Mouse (Mus musculus): ENCODE measurements around the gene Itpk1. TPM values are rescaled to one million over a fixed set of nuclear protein-coding genes. Genes with fewer than 3 reads are reported as not detected.

The Itpk1 gene
- polyA plus RNA-seq, 1 experiment from 2014 or later: 8.8 TPM

DNA sequence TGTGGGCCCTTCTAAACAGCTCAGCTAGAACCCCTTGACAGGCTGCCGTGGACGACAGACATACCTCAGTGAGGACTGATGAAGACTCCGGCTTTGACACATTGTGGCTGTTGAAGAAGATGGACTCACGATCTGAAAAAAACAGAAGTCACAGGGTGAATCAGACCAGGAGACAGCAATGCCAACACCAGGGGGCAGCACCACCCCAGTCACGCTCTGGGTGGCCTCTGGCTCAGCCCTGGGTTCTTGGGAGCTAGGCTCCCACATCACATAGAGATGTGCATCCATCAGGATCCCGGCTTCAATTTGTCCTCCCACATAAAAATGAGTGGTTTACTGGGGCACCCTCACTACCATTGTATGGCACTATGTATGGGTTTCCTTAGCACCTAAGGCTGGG lies 125.7 kb downstream of the Itpk1 start:
- ATAC-seq (replicated peaks; ENCODE audit: extremely low read depth, insufficient read depth, low FRiP score): no peak; the same call in 1 of the 2 replicates
- Histone ChIP-seq H3K27me3 (ENCODE audit: control insufficient read depth, insufficient read depth, low read length) (no peaks in the 10 kb centered on the region), H3K27ac (ENCODE audit: low read length) (no peak overlapping the region), H3K4me2 (ENCODE audit: low read depth, low read length) (no peak overlapping the region), H3K9me3 (replicated peaks; ENCODE audit: control insufficient read depth, low read length) (no peaks in the 10 kb centered on the region), H3K36me3 (ENCODE audit: control insufficient read depth, insufficient read depth) (no peaks in the 10 kb centered on the region), H3K4me1 (ENCODE audit: control insufficient read depth, insufficient read depth, low read length) (no peaks in the 10 kb centered on the region), H3K4me3 (ENCODE audit: low read length) (no peak overlapping the region), H3K9ac (ENCODE audit: low read length) (no peak overlapping the region)
- 49% methylated on average over 6 of the region's 6 CpGs for WGBS

DNA sequence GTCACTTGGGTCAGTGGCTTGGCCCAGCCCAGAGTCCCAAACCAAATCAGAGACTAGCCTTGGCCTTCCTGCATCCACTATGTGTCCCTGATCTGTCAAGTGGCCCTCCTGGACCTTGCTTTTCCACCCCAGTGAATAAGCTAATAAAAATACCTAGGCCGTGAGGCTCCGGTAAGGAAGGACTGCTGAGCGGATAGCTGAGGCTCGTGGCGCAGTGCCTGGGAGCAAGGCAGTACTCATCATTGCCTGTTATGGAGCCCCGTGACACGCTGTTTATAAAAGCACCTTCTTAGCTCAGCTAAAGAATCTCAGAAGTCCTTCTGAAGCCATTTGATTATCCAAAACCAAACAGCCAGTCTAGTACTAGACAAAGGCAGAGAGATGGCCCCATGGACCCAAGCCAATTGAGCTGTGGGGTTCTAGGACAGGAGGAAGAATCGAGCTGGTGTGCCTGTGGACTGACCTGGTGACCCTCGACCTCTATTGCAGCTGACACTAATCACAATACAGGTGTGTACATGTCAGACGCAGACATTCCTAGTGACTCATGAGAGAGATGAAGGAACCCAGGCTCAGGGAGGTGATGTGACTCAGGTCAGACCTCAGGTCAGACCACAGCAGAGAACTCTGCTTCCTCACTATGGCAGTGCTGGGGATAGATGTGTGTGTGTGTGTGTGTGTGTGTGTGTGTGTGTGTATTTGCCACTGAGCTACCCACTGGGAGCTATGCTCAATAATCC lies 127.9 kb downstream of the Itpk1 start:
- no peak for ATAC-seq (replicated peaks; ENCODE audit: extremely low read depth, insufficient read depth, low FRiP score)
- H3K9me3 ChIP-seq (replicated peaks; ENCODE audit: control insufficient read depth, low read length): no peaks in the 10 kb centered on the region
- no peaks in the 10 kb centered on the region for H3K27me3 ChIP-seq (ENCODE audit: control insufficient read depth, insufficient read depth, low read length)
- H3K36me3 ChIP-seq (ENCODE audit: control insufficient read depth, insufficient read depth): no peaks in the 10 kb centered on the region
- no peak overlapping the region for H3K27ac ChIP-seq (ENCODE audit: low read length)
- no peaks in the 10 kb centered on the region for H3K4me1 ChIP-seq (ENCODE audit: control insufficient read depth, insufficient read depth, low read length)
- no peak overlapping the region for H3K4me2 ChIP-seq (ENCODE audit: low read depth, low read length)
- H3K9ac ChIP-seq (ENCODE audit: low read length): no peak overlapping the region
- whole genome bisulfite sequencing: 84% methylated on average over 10 of the region's 10 CpGs
- no peak overlapping the region for H3K4me3 ChIP-seq (ENCODE audit: low read length)

DNA sequence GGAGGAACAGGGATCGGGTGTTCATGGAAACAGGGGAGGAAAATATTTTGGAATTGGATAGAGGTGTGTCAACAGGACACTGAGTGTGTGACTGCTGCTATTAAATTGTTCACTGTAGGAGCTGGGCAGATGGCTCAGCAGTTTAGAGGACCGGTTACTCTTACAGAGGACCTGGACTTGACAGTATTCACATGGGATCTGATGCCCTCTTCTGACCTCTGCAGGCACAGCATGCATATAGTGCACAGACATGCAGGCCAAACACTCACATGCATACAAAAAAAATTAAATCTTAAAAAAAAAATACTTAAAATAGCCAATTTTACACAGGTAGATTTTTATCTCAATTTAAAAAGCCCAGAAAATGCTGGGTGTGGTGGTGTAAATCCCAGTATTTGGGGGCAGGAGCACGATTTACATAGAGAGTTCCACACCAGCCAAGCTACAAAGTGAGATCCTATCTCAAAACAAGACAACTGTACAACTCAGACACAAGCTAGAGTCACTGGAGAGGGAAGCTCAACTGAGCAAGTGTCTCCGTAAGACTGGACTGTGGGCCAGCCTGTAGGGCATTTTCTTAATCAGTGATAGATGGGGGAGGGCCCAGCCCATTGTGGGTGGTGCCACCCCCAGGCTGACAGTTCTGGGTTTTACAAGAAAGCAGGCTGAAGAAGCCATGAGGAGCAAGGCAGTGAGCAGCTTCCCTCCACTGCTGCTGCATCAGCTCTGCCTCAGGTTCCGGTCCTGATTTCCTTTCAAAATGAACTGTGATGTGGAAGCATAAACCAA lies 129.0 kb downstream of the Itpk1 start:
- WGBS: 80% methylated on average over 5 of the region's 5 CpGs
- ATAC-seq (replicated peaks; ENCODE audit: extremely low read depth, insufficient read depth, low FRiP score): no peak
- Histone ChIP-seq H3K36me3 (ENCODE audit: control insufficient read depth, insufficient read depth) (no peaks in the 10 kb centered on the region), H3K27me3 (ENCODE audit: control insufficient read depth, insufficient read depth, low read length) (no peaks in the 10 kb centered on the region), H3K4me2 (ENCODE audit: low read depth, low read length) (no peak overlapping the region), H3K9me3 (replicated peaks; ENCODE audit: control insufficient read depth, low read length) (no peaks in the 10 kb centered on the region), H3K9ac (ENCODE audit: low read length) (no peak overlapping the region), H3K4me3 (ENCODE audit: low read length) (no peak overlapping the region), H3K4me1 (ENCODE audit: control insufficient read depth, insufficient read depth, low read length) (no peaks in the 10 kb centered on the region), H3K27ac (ENCODE audit: low read length) (no peak overlapping the region)

DNA sequence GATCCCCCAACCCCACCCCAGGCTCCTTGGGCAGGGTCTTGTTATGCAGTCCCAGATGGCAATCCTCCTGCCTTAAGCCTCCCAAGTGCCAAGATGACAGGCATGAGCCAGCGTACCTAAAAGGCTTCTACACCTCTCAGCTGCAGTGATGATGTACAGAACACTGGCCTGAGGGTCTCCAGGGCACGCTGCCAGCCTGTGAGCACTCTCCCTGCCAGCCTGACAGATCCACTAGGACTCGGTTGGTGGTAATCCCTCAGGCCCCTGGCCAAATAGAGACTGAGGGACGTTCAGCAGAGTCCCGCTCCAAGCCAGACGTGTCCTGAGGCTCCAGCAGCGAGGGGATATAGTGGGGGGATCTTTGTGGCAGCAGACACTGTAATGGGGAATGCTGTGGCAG lies 131.7 kb downstream of the Itpk1 start:
- Histone ChIP-seq H3K4me2 (ENCODE audit: low read depth, low read length) (no peak overlapping the region), H3K9ac (ENCODE audit: low read length) (no peak overlapping the region), H3K36me3 (ENCODE audit: control insufficient read depth, insufficient read depth) (no peaks in the 10 kb centered on the region), H3K9me3 (replicated peaks; ENCODE audit: control insufficient read depth, low read length) (no peaks in the 10 kb centered on the region), H3K4me1 (ENCODE audit: control insufficient read depth, insufficient read depth, low read length) (no peaks in the 10 kb centered on the region), H3K27me3 (ENCODE audit: control insufficient read depth, insufficient read depth, low read length) (no peaks in the 10 kb centered on the region), H3K27ac (ENCODE audit: low read length) (no peak overlapping the region), H3K4me3 (ENCODE audit: low read length) (no peak overlapping the region)
- 56% methylated on average over 7 of the region's 7 CpGs for WGBS
- no peak for ATAC-seq (replicated peaks; ENCODE audit: extremely low read depth, insufficient read depth, low FRiP score)

GRCm38 (mm10) chr12:102571666-102572065 lies 133.1 kb downstream of the Itpk1 start:
- ATAC-seq (replicated peaks; ENCODE audit: extremely low read depth, insufficient read depth, low FRiP score): no peak
- Histone ChIP-seq H3K4me3 (ENCODE audit: low read length) (no peak overlapping the region), H3K9ac (ENCODE audit: low read length) (no peak overlapping the region), H3K9me3 (replicated peaks; ENCODE audit: control insufficient read depth, low read length) (no peaks in the 10 kb centered on the region), H3K27ac (ENCODE audit: low read length) (no peak overlapping the region), H3K4me2 (ENCODE audit: low read depth, low read length) (no peak overlapping the region), H3K4me1 (ENCODE audit: control insufficient read depth, insufficient read depth, low read length) (no peaks in the 10 kb centered on the region), H3K27me3 (ENCODE audit: control insufficient read depth, insufficient read depth, low read length) (no peaks in the 10 kb centered on the region), H3K36me3 (ENCODE audit: control insufficient read depth, insufficient read depth) (no peaks in the 10 kb centered on the region)
- WGBS: 70% methylated on average over 9 of the region's 9 CpGs

- ATAC-seq (replicated peaks; ENCODE audit: extremely low read depth, insufficient read depth, low FRiP score): no peak
- Histone ChIP-seq H3K27me3 (ENCODE audit: control insufficient read depth, insufficient read depth, low read length) (no peaks in the 10 kb centered on the region), H3K4me3 (ENCODE audit: low read length) (no peak overlapping the region), H3K36me3 (ENCODE audit: control insufficient read depth, insufficient read depth) (no peaks in the 10 kb centered on the region), H3K4me2 (ENCODE audit: low read depth, low read length) (no peak overlapping the region), H3K9ac (ENCODE audit: low read length) (no peak overlapping the region), H3K9me3 (replicated peaks; ENCODE audit: control insufficient read depth, low read length) (no peaks in the 10 kb centered on the region), H3K4me1 (ENCODE audit: control insufficient read depth, insufficient read depth, low read length) (no peaks in the 10 kb centered on the region), H3K27ac (ENCODE audit: low read length) (no peak overlapping the region)
- 59% methylated on average over 5 of the region's 5 CpGs for WGBS
These were observed 134.0 kb downstream of the Itpk1 start for GRCm38 (mm10) chr12:102570734-102571133.

GRCm38 (mm10) chr12:102570111-102570510 lies 134.6 kb downstream of the Itpk1 start:
- ATAC-seq (replicated peaks; ENCODE audit: extremely low read depth, insufficient read depth, low FRiP score): no peak
- Histone ChIP-seq H3K9me3 (replicated peaks; ENCODE audit: control insufficient read depth, low read length) (no peaks in the 10 kb centered on the region), H3K27me3 (ENCODE audit: control insufficient read depth, insufficient read depth, low read length) (no peaks in the 10 kb centered on the region), H3K4me1 (ENCODE audit: control insufficient read depth, insufficient read depth, low read length) (no peaks in the 10 kb centered on the region), H3K4me2 (ENCODE audit: low read depth, low read length) (no peak overlapping the region), H3K36me3 (ENCODE audit: control insufficient read depth, insufficient read depth) (no peaks in the 10 kb centered on the region), H3K4me3 (ENCODE audit: low read length) (no peak overlapping the region), H3K9ac (ENCODE audit: low read length) (no peak overlapping the region), H3K27ac (ENCODE audit: low read length) (no peak overlapping the region)
- 82% methylated on average over 13 of the region's 13 CpGs for WGBS

DNA sequence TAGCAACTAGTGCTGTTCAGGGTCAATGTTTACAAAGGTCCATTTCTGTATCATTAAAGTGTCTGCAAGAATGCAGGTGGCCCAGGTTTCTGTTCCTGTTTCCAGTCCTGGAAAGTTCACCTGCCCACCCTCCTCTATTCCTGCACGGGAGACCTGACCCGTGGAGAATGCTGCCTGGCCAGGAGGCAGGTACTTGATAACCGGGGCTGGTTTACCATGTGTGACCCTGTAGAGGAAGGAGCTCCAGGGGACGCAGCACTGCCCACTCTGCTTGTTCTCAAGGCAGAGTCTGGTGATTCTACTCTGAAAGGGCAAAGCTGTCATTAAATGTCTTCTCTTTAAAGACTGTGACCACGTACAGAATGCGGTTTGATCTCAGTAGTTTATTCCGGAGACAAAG lies 136.5 kb downstream of the Itpk1 start:
- no peak overlapping the region for H3K9ac ChIP-seq (ENCODE audit: low read length)
- no peak overlapping the region for H3K4me3 ChIP-seq (ENCODE audit: low read length)
- H3K27me3 ChIP-seq (ENCODE audit: control insufficient read depth, insufficient read depth, low read length): no peaks in the 10 kb centered on the region
- no peaks in the 10 kb centered on the region for H3K4me1 ChIP-seq (ENCODE audit: control insufficient read depth, insufficient read depth, low read length)
- WGBS: 71% methylated on average over 7 of the region's 7 CpGs
- no peaks in the 10 kb centered on the region for H3K9me3 ChIP-seq (replicated peaks; ENCODE audit: control insufficient read depth, low read length)
- no peak for ATAC-seq (replicated peaks; ENCODE audit: extremely low read depth, insufficient read depth, low FRiP score)
- H3K4me2 ChIP-seq (ENCODE audit: low read depth, low read length): no peak overlapping the region
- H3K27ac ChIP-seq (ENCODE audit: low read length): no peak overlapping the region
- no peaks in the 10 kb centered on the region for H3K36me3 ChIP-seq (ENCODE audit: control insufficient read depth, insufficient read depth)

DNA sequence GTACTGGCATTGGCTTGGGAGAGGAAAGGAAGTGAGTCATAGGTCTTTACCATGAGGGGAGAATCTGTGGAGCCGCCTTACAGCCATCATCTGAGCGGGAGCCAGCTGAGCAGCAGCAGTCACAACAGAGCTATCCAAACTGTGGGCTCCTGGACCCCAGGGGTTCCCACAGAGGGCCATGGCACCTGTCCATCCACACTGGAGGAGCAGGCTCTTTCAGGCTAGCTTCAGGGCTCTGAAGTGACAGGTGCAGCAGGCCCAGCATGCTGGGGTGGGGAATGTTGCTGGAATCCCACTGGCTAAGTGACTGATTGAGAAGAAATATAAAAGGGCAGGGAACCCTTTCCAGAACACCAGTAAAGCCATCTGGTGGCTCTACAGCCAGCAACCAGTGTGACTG lies 137.8 kb downstream of the Itpk1 start:
- no peaks in the 10 kb centered on the region for H3K36me3 ChIP-seq (ENCODE audit: control insufficient read depth, insufficient read depth)
- no peak overlapping the region for H3K4me2 ChIP-seq (ENCODE audit: low read depth, low read length)
- no peak overlapping the region for H3K9ac ChIP-seq (ENCODE audit: low read length)
- no peak overlapping the region for H3K27ac ChIP-seq (ENCODE audit: low read length)
- H3K27me3 ChIP-seq (ENCODE audit: control insufficient read depth, insufficient read depth, low read length): no peaks in the 10 kb centered on the region
- no peak overlapping the region for H3K4me3 ChIP-seq (ENCODE audit: low read length)
- ATAC-seq (replicated peaks; ENCODE audit: extremely low read depth, insufficient read depth, low FRiP score): no peak
- 49% methylated on average over 2 of the region's 2 CpGs for WGBS
- no peaks in the 10 kb centered on the region for H3K4me1 ChIP-seq (ENCODE audit: control insufficient read depth, insufficient read depth, low read length)
- no peaks in the 10 kb centered on the region for H3K9me3 ChIP-seq (replicated peaks; ENCODE audit: control insufficient read depth, low read length)

Measured in heart, embryonic 16.5 days (tissue).